Mouse (Mus musculus) forebrain, postnatal 0 days (tissue): Measurements from ENCODE around the gene Syt3. TPM values are rescaled to one million over a fixed set of nuclear protein-coding genes. Genes with fewer than 3 reads are reported as not detected.

Experiments
- ATAC-seq: fragments of 200-750 bp; cut with Nextera tagmentation; 2 replicates; pipeline ENCODE4 v1.8.0; 2017; ENCODE audit warnings: mild to moderate bottlenecking, moderate library complexity
- DNase-seq: peaks from one replicate; pipeline ENCODE4 v3.0.0-alpha.2; 2015
- H3K27ac ChIP-seq: fragments of 300-500 bp; sonication (generic); 2 replicates; pipeline ENCODE4 v1.5.1; 2014; ENCODE audit warnings: low read depth, mild to moderate bottlenecking, antibody characterized with exemption, low read length, moderate library complexity, mixed read lengths
- H3K27me3 ChIP-seq: fragments of 300-500 bp; sonication (generic); 2 replicates; pipeline ENCODE4 v1.6.1; 2014; ENCODE audit warnings: mild to moderate bottlenecking, low read length, mixed read lengths; ENCODE audit not compliant: insufficient read depth
- H3K36me3 ChIP-seq: fragments of 300-500 bp; sonication (generic); 2 replicates; pipeline ENCODE4 v1.6.1; 2014; ENCODE audit warnings: mild to moderate bottlenecking, moderate library complexity; ENCODE audit not compliant: insufficient read depth
- H3K4me1 ChIP-seq: fragments of 300-500 bp; sonication (generic); 2 replicates; pipeline ENCODE4 v1.6.1; 2014; ENCODE audit warnings: antibody characterized with exemption; ENCODE audit not compliant: insufficient read depth
- H3K4me2 ChIP-seq: fragments of 300-500 bp; sonication (generic); 2 replicates; pipeline ENCODE4 v1.6.1; 2014; ENCODE audit warnings: low read depth, mild to moderate bottlenecking, moderate library complexity
- H3K4me3 ChIP-seq: fragments of 300-500 bp; sonication (generic); 2 replicates; pipeline ENCODE4 v1.5.1; 2014; ENCODE audit warnings: low read depth, low read length, mixed read lengths
- H3K9ac ChIP-seq: fragments of 300-500 bp; sonication (generic); 2 replicates; pipeline ENCODE4 v1.6.1; 2014; ENCODE audit warnings: mild to moderate bottlenecking
- H3K9me3 ChIP-seq: fragments of 300-500 bp; sonication (generic); 2 replicates; pipeline ENCODE4 v1.6.1; 2016; ENCODE audit warnings: low read length
- CTCF ChIP-seq: sonication (generic); IDR thresholded peaks from 2 replicates; pipeline ENCODE4 v1.5.1; 2016; ENCODE audit warnings: antibody characterized with exemption, control low read depth, low read depth
- WGBS: fragments of 180-500 bp; shearing (Covaris S2); extraction: QIAGEN DNeasy Blood & Tissue Kit; methylation state at CpG from one replicate; pipeline ENCODE4 v1.1.7; 2014; 5-methylcytosine and 5-hydroxymethylcytosine counted together
- polyA plus RNA-seq: library from polyadenylated mRNA; unstranded; fragments of >200 nt; fragmentation: Nextera tagmentation; extraction: Ambion mirVana; gene quantifications from 2 replicates; pipeline ENCODE4 v1.2.1, GENCODE M21; 2015
- total RNA-seq: library from RNA; depleted of rRNA; stranded (reverse); fragments of >200 nt; gene quantifications from 2 replicates; pipeline ENCODE4 v1.2.3, GENCODE M21; 2014

Syt3 gene
- total and polyA plus RNA-seq, 2 experiments from 2014 or later, result 55.0 to 77.2 TPM

GRCm38 (mm10) chr7:44358012-44358411 is 25.9 kb upstream of the Syt3 start:
- WGBS, result 12% methylated on average over 5 of the region's 5 CpGs
- peak; percentile 18 for DNase-seq
- H3K27me3 ChIP-seq, result peaks cover 18% of the 10 kb centered on the region
- no peak overlapping the region for H3K9ac ChIP-seq
- H3K9me3 ChIP-seq, result no peaks in the 10 kb centered on the region
- no peak; the same call in 1 of the 2 replicates for TF ChIP-seq CTCF
- no peak for ATAC-seq
- peaks cover 22% of the 10 kb centered on the region for H3K36me3 ChIP-seq
- H3K4me2 ChIP-seq, result no peak overlapping the region
- no peaks in the 10 kb centered on the region for H3K4me1 ChIP-seq
- no peak overlapping the region for H3K4me3 ChIP-seq
- H3K27ac ChIP-seq, result no peak overlapping the region

DNA sequence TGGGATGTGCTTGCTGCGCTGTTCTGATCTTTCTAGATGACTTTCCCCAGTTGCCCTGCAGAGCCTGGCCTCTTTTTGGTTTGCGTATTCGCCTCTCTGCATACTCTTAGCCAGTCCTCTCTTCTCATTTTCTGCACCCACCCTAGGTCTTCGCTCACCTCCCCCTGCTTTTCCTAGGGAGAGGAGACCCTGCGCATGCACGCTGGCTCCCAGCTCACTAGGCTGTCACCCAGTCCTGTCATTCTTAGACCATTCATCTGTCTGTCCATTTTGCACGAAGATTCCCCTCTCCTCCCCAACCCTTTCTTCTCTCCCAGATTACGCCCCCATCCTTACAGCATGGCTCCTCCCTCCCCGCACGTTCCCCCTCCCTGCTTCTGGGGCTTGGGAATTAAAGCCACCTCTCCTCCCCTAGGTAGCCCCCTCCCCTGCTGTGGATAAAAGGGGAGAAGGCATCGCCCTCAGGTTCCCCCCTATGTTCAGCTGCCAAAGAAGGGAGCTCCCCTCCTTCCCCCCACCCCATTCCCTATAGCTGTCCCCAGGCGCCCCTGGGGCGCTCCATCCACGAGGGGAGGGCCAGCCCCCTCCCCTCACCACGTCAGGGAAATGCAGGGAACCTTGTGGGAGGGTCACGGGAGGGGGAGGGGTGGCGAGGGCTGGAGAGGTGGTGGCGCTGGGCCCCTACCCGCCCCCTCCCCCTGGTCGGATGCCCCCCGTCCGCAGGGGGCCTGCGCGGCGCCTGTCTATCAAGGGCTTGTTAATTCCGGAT is 24.8 kb upstream of the Syt3 start:
- peak overlapping the region; percentile 51 for H3K9ac ChIP-seq
- H3K36me3 ChIP-seq, result peaks cover 14% of the 10 kb centered on the region
- H3K9me3 ChIP-seq, result no peaks in the 10 kb centered on the region
- ATAC-seq, result peak; percentile 20
- WGBS, result 4% methylated on average over 24 of the region's 26 CpGs
- peak overlapping the region; percentile 75 for H3K27ac ChIP-seq
- H3K27me3 ChIP-seq, result peaks cover 13% of the 10 kb centered on the region; the same call in 1 of the 2 replicates
- H3K4me2 ChIP-seq, result peak overlapping the region; percentile 86
- H3K4me1 ChIP-seq, result no peaks in the 10 kb centered on the region
- DNase-seq, result peak; percentile 63
- peak overlapping the region; percentile 47 for H3K4me3 ChIP-seq
- no peak for TF ChIP-seq CTCF

DNA sequence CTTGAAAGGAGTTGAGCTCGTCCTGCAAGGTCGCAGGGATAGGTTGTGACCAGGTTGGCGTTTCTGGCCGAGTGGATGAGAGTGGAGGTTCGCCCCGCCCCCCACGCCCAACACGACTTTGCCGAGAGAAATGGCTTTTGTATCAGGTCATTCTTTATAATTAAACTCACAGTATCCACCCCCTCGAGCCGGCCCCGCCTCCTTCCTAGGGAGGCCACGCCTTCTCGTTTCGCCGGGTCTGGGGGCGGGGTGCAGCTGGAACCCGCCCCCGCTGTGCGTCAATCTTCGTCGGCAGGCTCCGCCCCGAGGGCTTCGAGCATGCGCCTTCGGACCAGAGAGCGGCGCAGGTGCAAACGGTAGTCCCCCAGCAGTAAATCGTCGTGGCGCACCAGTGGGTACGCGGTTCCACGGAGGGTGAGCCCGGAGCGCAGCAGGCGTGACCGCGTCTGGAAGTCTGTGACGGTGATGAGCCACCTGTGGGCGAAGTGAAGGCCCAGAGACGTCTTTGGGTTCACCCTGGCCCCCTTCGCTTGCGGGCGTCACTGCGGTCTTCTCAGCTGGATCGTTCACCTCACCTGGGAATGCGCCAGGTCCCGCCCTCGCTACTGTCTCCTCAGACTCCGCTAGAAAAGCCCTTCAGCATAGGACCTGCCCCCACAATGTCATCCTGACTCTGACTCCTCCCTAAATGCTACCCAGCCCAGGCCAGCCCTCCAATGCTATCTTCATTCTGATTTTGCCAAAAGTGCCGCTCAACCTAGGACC is 23.8 kb upstream of the Syt3 start:
- peaks cover 13% of the 10 kb centered on the region; the same call in 1 of the 2 replicates for H3K27me3 ChIP-seq
- H3K27ac ChIP-seq, result peak overlapping the region; percentile 75
- peak; percentile 97 for DNase-seq
- H3K9ac ChIP-seq, result peak overlapping the region; percentile 51
- under 1% methylated on average over 52 of the region's 54 CpGs for WGBS
- peak overlapping the region; percentile 86 for H3K4me2 ChIP-seq
- no peaks in the 10 kb centered on the region for H3K4me1 ChIP-seq
- TF ChIP-seq CTCF, result peak; percentile 36
- peak overlapping the region; percentile 47 for H3K4me3 ChIP-seq
- H3K36me3 ChIP-seq, result peaks cover 5% of the 10 kb centered on the region; the same call in 1 of the 2 replicates
- ATAC-seq, result peak; percentile 79
- no peaks in the 10 kb centered on the region for H3K9me3 ChIP-seq

DNA sequence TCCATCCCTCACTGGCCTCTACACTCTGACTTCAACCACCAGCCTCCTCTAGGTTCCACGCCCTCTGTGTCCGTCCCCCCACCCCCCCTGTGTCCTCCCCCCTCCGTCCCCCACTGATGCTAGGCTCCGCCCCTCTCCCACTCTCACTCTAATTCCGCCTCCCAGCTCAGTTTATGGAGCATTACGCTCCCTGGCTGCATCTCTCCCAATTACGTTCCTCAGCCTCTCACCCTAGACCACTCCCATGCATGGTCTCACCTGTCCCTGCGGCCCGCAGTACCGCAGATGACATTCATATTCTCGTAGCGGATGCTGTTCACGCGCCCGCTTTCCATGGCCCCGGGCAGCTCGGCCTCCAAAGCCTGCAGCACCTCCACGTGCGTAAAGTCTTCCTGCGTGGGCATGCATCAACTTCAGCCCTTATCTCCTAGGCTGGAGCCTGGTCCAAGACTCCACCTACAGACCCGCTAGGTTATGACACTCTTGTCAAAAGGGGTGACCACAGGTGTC is 23.1 kb upstream of the Syt3 start:
- 6% methylated on average over 21 of the region's 21 CpGs for WGBS
- DNase-seq (peak; percentile 56), ATAC-seq (peak; percentile 21)
- H3K36me3 ChIP-seq, result peaks cover 5% of the 10 kb centered on the region; the same call in 1 of the 2 replicates
- H3K27ac ChIP-seq, result 0 out of 2 replicates have a peak overlapping the region, but pooled peaks have one; percentile 75
- peak overlapping the region; percentile 47 for H3K4me3 ChIP-seq
- peaks cover 13% of the 10 kb centered on the region; the same call in 1 of the 2 replicates for H3K27me3 ChIP-seq
- peak; percentile 26; the same call in 1 of the 2 replicates for TF ChIP-seq CTCF
- peak overlapping the region; percentile 51; the same call in 1 of the 2 replicates for H3K9ac ChIP-seq
- no peaks in the 10 kb centered on the region for H3K9me3 ChIP-seq
- H3K4me2 ChIP-seq, result peak overlapping the region; percentile 86
- H3K4me1 ChIP-seq, result no peaks in the 10 kb centered on the region

GRCm38 (mm10) chr7:44372678-44373077 is 11.2 kb upstream of the Syt3 start:
- Histone ChIP-seq H3K4me3 (no peak overlapping the region), H3K36me3 (no peaks in the 10 kb centered on the region), H3K27ac (no peak overlapping the region), H3K27me3 (no peaks in the 10 kb centered on the region), H3K4me2 (no peak overlapping the region), H3K9ac (no peak overlapping the region), H3K4me1 (no peaks in the 10 kb centered on the region), H3K9me3 (no peaks in the 10 kb centered on the region)
- no peak for TF ChIP-seq CTCF
- WGBS, result 93% methylated on average over 8 of the region's 8 CpGs
- ATAC-seq (no peak), DNase-seq (no peak)

DNA sequence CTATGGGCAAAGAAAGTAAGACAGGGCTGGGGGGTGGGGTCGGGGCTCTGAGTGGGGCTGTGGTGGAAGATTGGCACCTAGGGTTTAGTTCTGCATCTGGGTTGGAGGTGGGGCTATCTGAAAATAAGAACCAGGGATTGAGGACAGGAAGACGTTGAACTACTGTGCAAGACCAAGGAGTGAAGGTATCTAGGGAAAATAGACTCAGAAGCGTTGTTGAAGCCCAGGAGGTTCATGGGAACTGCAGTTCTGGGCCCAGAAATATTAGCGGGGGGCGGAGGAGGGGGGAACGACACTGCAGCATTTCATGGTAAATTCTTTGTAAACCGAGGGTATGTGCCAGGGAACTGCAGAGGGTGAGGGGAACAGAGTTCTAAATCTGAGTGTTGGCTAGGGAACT is 10.4 kb upstream of the Syt3 start:
- Histone ChIP-seq H3K4me2 (peak overlapping the region; percentile 82), H3K9ac (peak overlapping the region; percentile 56), H3K27me3 (no peaks in the 10 kb centered on the region), H3K9me3 (no peaks in the 10 kb centered on the region), H3K36me3 (no peaks in the 10 kb centered on the region), H3K4me1 (no peaks in the 10 kb centered on the region), H3K4me3 (peak overlapping the region; percentile 54), H3K27ac (no peak overlapping the region)
- 17% methylated on average over 7 of the region's 7 CpGs for WGBS
- no peak for DNase-seq
- TF ChIP-seq CTCF, result no peak
- no peak for ATAC-seq
